Mouse (Mus musculus) forebrain, postnatal 0 days (tissue): ENCODE results near the gene Ly6g5c. TPM values are rescaled to one million over a fixed set of nuclear protein-coding genes. Genes with fewer than 3 reads are reported as not detected.

Experiments
- ATAC-seq: fragments of 200-750 bp; cut with Nextera tagmentation; 2 replicates; pipeline ENCODE4 v1.8.0; 2017; ENCODE audit warnings: mild to moderate bottlenecking, moderate library complexity
- DNase-seq: peaks from one replicate; pipeline ENCODE4 v3.0.0-alpha.2; 2015
- H3K27ac ChIP-seq: fragments of 300-500 bp; sonication (generic); 2 replicates; pipeline ENCODE4 v1.5.1; 2014; ENCODE audit warnings: low read depth, mild to moderate bottlenecking, antibody characterized with exemption, low read length, moderate library complexity, mixed read lengths
- H3K27me3 ChIP-seq: fragments of 300-500 bp; sonication (generic); 2 replicates; pipeline ENCODE4 v1.6.1; 2014; ENCODE audit warnings: mild to moderate bottlenecking, low read length, mixed read lengths; ENCODE audit not compliant: insufficient read depth
- H3K36me3 ChIP-seq: fragments of 300-500 bp; sonication (generic); 2 replicates; pipeline ENCODE4 v1.6.1; 2014; ENCODE audit warnings: mild to moderate bottlenecking, moderate library complexity; ENCODE audit not compliant: insufficient read depth
- H3K4me1 ChIP-seq: fragments of 300-500 bp; sonication (generic); 2 replicates; pipeline ENCODE4 v1.6.1; 2014; ENCODE audit warnings: antibody characterized with exemption; ENCODE audit not compliant: insufficient read depth
- H3K4me2 ChIP-seq: fragments of 300-500 bp; sonication (generic); 2 replicates; pipeline ENCODE4 v1.6.1; 2014; ENCODE audit warnings: low read depth, mild to moderate bottlenecking, moderate library complexity
- H3K4me3 ChIP-seq: fragments of 300-500 bp; sonication (generic); 2 replicates; pipeline ENCODE4 v1.5.1; 2014; ENCODE audit warnings: low read depth, low read length, mixed read lengths
- H3K9ac ChIP-seq: fragments of 300-500 bp; sonication (generic); 2 replicates; pipeline ENCODE4 v1.6.1; 2014; ENCODE audit warnings: mild to moderate bottlenecking
- H3K9me3 ChIP-seq: fragments of 300-500 bp; sonication (generic); 2 replicates; pipeline ENCODE4 v1.6.1; 2016; ENCODE audit warnings: low read length
- CTCF ChIP-seq: sonication (generic); IDR thresholded peaks from 2 replicates; pipeline ENCODE4 v1.5.1; 2016; ENCODE audit warnings: antibody characterized with exemption, control low read depth, low read depth
- WGBS: fragments of 180-500 bp; shearing (Covaris S2); extraction: QIAGEN DNeasy Blood & Tissue Kit; methylation state at CpG from one replicate; pipeline ENCODE4 v1.1.7; 2014; 5-methylcytosine and 5-hydroxymethylcytosine counted together
- polyA plus RNA-seq: library from polyadenylated mRNA; unstranded; fragments of >200 nt; fragmentation: Nextera tagmentation; extraction: Ambion mirVana; gene quantifications from 2 replicates; pipeline ENCODE4 v1.2.1, GENCODE M21; 2015
- total RNA-seq: library from RNA; depleted of rRNA; stranded (reverse); fragments of >200 nt; gene quantifications from 2 replicates; pipeline ENCODE4 v1.2.3, GENCODE M21; 2014

Gene Ly6g5c
- total and polyA plus RNA-seq, 2 experiments from 2014 or later, result not detected

- no peak for TF ChIP-seq CTCF
- H3K4me3 ChIP-seq, result no peak overlapping the region
- DNase-seq (no peak), ATAC-seq (no peak)
- H3K27ac ChIP-seq, result no peak overlapping the region
- no peaks in the 10 kb centered on the region for H3K36me3 ChIP-seq
- H3K27me3 ChIP-seq, result no peaks in the 10 kb centered on the region
- H3K4me2 ChIP-seq, result no peak overlapping the region
- 0 out of 2 replicates have a peak, but pooled peaks cover 2% of the 10 kb centered on the region for H3K4me1 ChIP-seq
- 88% methylated on average over 16 of the region's 16 CpGs for WGBS
- no peaks in the 10 kb centered on the region for H3K9me3 ChIP-seq
- no peak overlapping the region for H3K9ac ChIP-seq
These were observed 25.1 kb upstream of the Ly6g5c start for GRCm38 (mm10) chr17:35082841-35083576.

GRCm38 (mm10) chr17:35083929-35084497 is 24.1 kb upstream of the Ly6g5c start:
- Histone ChIP-seq H3K4me3 (no peak overlapping the region), H3K27ac (no peak overlapping the region), H3K27me3 (no peaks in the 10 kb centered on the region), H3K9ac (no peak overlapping the region), H3K9me3 (no peaks in the 10 kb centered on the region), H3K4me1 (no peaks in the 10 kb centered on the region), H3K36me3 (no peaks in the 10 kb centered on the region), H3K4me2 (no peak overlapping the region)
- WGBS, result 82% methylated on average over 3 of the region's 3 CpGs
- no peak for ATAC-seq
- TF ChIP-seq CTCF, result no peak
- no peak for DNase-seq

- WGBS, result 84% methylated on average over 7 of the region's 7 CpGs
- H3K4me3 ChIP-seq, result no peak within 1 kb of the TSS
- DNase-seq (no peak), ATAC-seq (no peak)
- H3K9me3 ChIP-seq, result no peaks in the 10 kb centered on the region
- TF ChIP-seq CTCF, result no peak
- no peak within 1 kb of the TSS for H3K27ac ChIP-seq
- no peak within 1 kb of the TSS for H3K9ac ChIP-seq
- no peaks in the 10 kb centered on the region for H3K36me3 ChIP-seq
- peaks cover 3% of the 10 kb centered on the region; the same call in 1 of the 2 replicates for H3K4me1 ChIP-seq
- no peak within 1 kb of the TSS for H3K4me2 ChIP-seq
- H3K27me3 ChIP-seq, result no peaks in the 10 kb centered on the region
These were observed 22.7 kb upstream of the Ly6g5c start, which contains the start of gene Ly6g6f for GRCm38 (mm10) chr17:35085208-35085865. Gene Ly6g6f, minus strand, starts transcription at chr17:35085610.

GRCm38 (mm10) chr17:35088151-35088550 is 19.9 kb upstream of the Ly6g5c start:
- 0 out of 2 replicates have a peak overlapping the region, but pooled peaks have one; percentile 1 for H3K27ac ChIP-seq
- TF ChIP-seq CTCF, result peak; percentile 63

GRCm38 (mm10) chr17:35088825-35089644 is 19.0 kb upstream of the Ly6g5c start, which contains the start of gene Abhd16a:
Gene Abhd16a, plus strand, starts transcription at chr17:35089263.
- Histone ChIP-seq H3K4me2 (peak within 1 kb of the TSS; percentile 61), H3K27ac (peak within 1 kb of the TSS; percentile 99), H3K4me1 (peaks cover 3% of the 10 kb centered on the region; the same call in 1 of the 2 replicates), H3K36me3 (peaks cover 23% of the 10 kb centered on the region), H3K9me3 (no peaks in the 10 kb centered on the region), H3K4me3 (peak within 1 kb of the TSS; percentile 71), H3K9ac (peak within 1 kb of the TSS; percentile 90), H3K27me3 (no peaks in the 10 kb centered on the region)
- peak; percentile 97 for DNase-seq
- 4% methylated on average over 66 of the region's 67 CpGs for WGBS
- peak; percentile 97 for ATAC-seq
- 0 out of 2 replicates have a peak, but pooled peaks have one; percentile 6 for TF ChIP-seq CTCF

More at GRCm38 (mm10) chr17:35088151-35088550, 19.9 kb upstream of the Ly6g5c start:
- no peaks in the 10 kb centered on the region for H3K27me3 ChIP-seq
- H3K9ac ChIP-seq, result no peak overlapping the region
- no peaks in the 10 kb centered on the region for H3K9me3 ChIP-seq
- peaks cover 3% of the 10 kb centered on the region; the same call in 1 of the 2 replicates for H3K4me1 ChIP-seq
- H3K4me2 ChIP-seq, result no peak overlapping the region
- DNase-seq (peak; percentile 43), ATAC-seq (no peak; the same call in 1 of the 2 replicates)
- peaks cover 17% of the 10 kb centered on the region for H3K36me3 ChIP-seq
- WGBS, result 51% methylated on average over 2 of the region's 2 CpGs
- H3K4me3 ChIP-seq, result no peak overlapping the region
